Mouse (Mus musculus): Measurements from ENCODE around the gene Tec.
A peak's percentile ranks its signal among the peaks of the same experiment; 100 is the strongest.
"Not testable (repeated sequence)": the region's sequence is repeated elsewhere in the genome, so short reads cannot be mapped to it uniquely, and the experiment has no call there.

Gene Tec

GRCm38 (mm10) chr5:72830988-72831610 lies 37.2 kb downstream of the Tec start:
- DNase-seq (ENCODE audit: low read depth, low spot score), result no peak
- H3K36me3 ChIP-seq (ENCODE audit: control insufficient read depth, insufficient read depth, low read length, poor library complexity, severe bottlenecking), result 0 out of 2 replicates have a peak, but pooled peaks cover 4% of the 10 kb centered on the region
- H3K27me3 ChIP-seq (ENCODE audit: control insufficient read depth, insufficient read depth, low read length, poor library complexity, severe bottlenecking), result no peaks in the 10 kb centered on the region

GRCm38 (mm10) chr5:72829506-72830067 lies 38.7 kb downstream of the Tec start:
- Histone ChIP-seq H3K27me3 (ENCODE audit: control insufficient read depth, insufficient read depth, low read length, poor library complexity, severe bottlenecking) (no peaks in the 10 kb centered on the region), H3K36me3 (ENCODE audit: control insufficient read depth, insufficient read depth, low read length, poor library complexity, severe bottlenecking) (0 out of 2 replicates have a peak, but pooled peaks cover 4% of the 10 kb centered on the region)
- peak; percentile 48 for DNase-seq (ENCODE audit: low read depth, low spot score)

DNA sequence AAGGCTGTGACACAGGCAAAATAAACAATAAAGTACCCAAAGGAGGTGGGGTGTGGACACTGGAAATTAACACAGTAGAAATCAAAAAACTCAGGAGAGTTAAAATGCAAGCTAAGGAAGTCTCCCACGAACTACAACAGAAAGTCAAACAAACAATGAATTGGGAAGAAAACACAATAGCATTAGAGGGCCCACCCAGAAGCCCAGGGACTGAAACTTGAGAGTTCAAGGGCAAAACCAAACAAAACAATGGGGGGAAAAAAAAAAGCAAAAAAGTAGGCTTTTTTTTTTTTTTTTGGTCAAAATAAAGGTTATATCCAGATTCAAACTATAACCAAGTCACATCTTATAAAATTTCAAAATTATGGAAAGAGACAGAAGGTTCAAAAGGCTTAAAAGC lies 39.9 kb downstream of the Tec start:
- Histone ChIP-seq H3K27me3 (ENCODE audit: control insufficient read depth, insufficient read depth, low read length, poor library complexity, severe bottlenecking) (no peaks in the 10 kb centered on the region), H3K36me3 (ENCODE audit: control insufficient read depth, insufficient read depth, low read length, poor library complexity, severe bottlenecking) (peaks cover 8% of the 10 kb centered on the region; the same call in 1 of the 2 replicates)
- no peak for DNase-seq (ENCODE audit: low read depth, low spot score)

GRCm38 (mm10) chr5:72827435-72827834 lies 40.8 kb downstream of the Tec start:
- Histone ChIP-seq H3K36me3 (ENCODE audit: control insufficient read depth, insufficient read depth, low read length, poor library complexity, severe bottlenecking) (peaks cover 16% of the 10 kb centered on the region; the same call in 1 of the 2 replicates), H3K27me3 (ENCODE audit: control insufficient read depth, insufficient read depth, low read length, poor library complexity, severe bottlenecking) (no peaks in the 10 kb centered on the region)
- peak; percentile 52 for DNase-seq (ENCODE audit: low read depth, low spot score)

DNA sequence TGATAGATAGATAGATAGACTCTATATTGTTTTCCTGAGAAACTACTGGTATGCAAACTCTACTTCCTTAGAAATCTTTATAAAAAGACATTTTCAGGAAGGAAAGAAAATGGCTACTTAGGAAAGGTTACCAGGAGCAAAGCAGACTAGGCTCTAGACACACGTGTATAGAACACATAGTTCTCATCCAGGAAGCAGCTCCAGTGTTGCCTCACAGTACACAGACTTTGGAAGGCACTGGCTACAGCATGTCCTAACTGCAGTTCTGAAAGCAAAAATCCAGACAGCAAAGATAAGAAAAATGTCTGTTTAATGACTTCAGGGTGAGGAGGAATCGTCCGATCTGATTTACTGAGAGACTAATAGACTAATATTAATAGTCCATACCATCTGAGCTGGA lies 41.8 kb downstream of the Tec start:
- DNase-seq (ENCODE audit: low read depth, low spot score), result no peak
- Histone ChIP-seq H3K27me3 (ENCODE audit: control insufficient read depth, insufficient read depth, low read length, poor library complexity, severe bottlenecking) (no peaks in the 10 kb centered on the region), H3K36me3 (ENCODE audit: control insufficient read depth, insufficient read depth, low read length, poor library complexity, severe bottlenecking) (peaks cover 14% of the 10 kb centered on the region; the same call in 1 of the 2 replicates)

- Histone ChIP-seq H3K36me3 (ENCODE audit: control insufficient read depth, insufficient read depth, low read length, poor library complexity, severe bottlenecking) (peaks cover 14% of the 10 kb centered on the region; the same call in 1 of the 2 replicates), H3K27me3 (ENCODE audit: control insufficient read depth, insufficient read depth, low read length, poor library complexity, severe bottlenecking) (no peaks in the 10 kb centered on the region)
- no peak for DNase-seq (ENCODE audit: low read depth, low spot score)
Measured at GRCm38 (mm10) chr5:72820651-72821050, 47.6 kb downstream of the Tec start.

- DNase-seq (ENCODE audit: low read depth, low spot score), result no peak
- Histone ChIP-seq H3K36me3 (ENCODE audit: control insufficient read depth, insufficient read depth, low read length, poor library complexity, severe bottlenecking) (peaks cover 14% of the 10 kb centered on the region; the same call in 1 of the 2 replicates), H3K27me3 (ENCODE audit: control insufficient read depth, insufficient read depth, low read length, poor library complexity, severe bottlenecking) (no peaks in the 10 kb centered on the region)
Measured at GRCm38 (mm10) chr5:72820036-72820640, 48.1 kb downstream of the Tec start.

DNA sequence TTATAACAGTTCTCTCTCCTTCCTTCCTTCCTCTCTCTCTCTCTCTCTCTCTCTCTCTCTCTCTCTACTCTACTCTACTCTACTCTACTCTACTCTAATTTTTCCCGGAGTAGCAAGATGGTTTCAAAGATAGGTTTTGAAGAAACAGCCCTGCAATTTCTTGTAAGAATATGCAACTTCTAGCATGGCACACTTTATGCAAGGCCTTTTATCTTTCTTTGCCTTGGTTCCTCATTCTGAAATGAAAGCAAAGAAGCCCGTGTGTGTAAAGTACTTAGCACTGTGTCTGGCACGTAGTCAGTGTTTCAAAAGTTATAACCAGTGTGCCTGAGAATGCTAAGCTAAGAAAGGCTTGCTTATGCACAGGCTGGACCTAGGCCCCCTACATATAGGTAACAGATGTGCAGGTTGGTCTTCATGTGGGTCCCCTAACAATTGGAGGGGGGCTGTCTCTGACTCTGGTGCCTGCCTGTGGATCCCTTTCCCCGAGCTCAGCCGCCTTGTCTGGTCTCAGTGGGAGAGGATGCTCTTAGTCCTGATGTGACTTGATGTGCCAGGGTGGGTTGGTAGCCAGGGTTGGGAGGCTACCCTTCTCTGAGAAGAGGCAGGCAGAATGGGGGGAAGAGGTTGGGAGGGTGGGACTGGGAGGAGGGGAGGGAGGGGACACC lies 49.6 kb downstream of the Tec start:
- DNase-seq (ENCODE audit: low read depth, low spot score), result peak; percentile 47
- H3K27me3 ChIP-seq (ENCODE audit: control insufficient read depth, insufficient read depth, low read length, poor library complexity, severe bottlenecking), result no peaks in the 10 kb centered on the region
- H3K36me3 ChIP-seq (ENCODE audit: control insufficient read depth, insufficient read depth, low read length, poor library complexity, severe bottlenecking), result peaks cover 10% of the 10 kb centered on the region; the same call in 1 of the 2 replicates

GRCm38 (mm10) chr5:72817523-72818091 lies 50.7 kb downstream of the Tec start:
- peaks cover 3% of the 10 kb centered on the region; the same call in 1 of the 2 replicates for H3K36me3 ChIP-seq (ENCODE audit: control insufficient read depth, insufficient read depth, low read length, poor library complexity, severe bottlenecking)
- no peaks in the 10 kb centered on the region for H3K27me3 ChIP-seq (ENCODE audit: control insufficient read depth, insufficient read depth, low read length, poor library complexity, severe bottlenecking)
- DNase-seq (ENCODE audit: low read depth, low spot score), result peak; percentile 81

GRCm38 (mm10) chr5:72816960-72817359 lies 51.3 kb downstream of the Tec start:
- H3K36me3 ChIP-seq (ENCODE audit: control insufficient read depth, insufficient read depth, low read length, poor library complexity, severe bottlenecking); DNase-seq (ENCODE audit: low read depth, low spot score); H3K27me3 ChIP-seq (ENCODE audit: control insufficient read depth, insufficient read depth, low read length, poor library complexity, severe bottlenecking): not testable (repeated sequence)

GRCm38 (mm10) chr5:72816491-72816890 lies 51.8 kb downstream of the Tec start:
- H3K27me3 ChIP-seq (ENCODE audit: control insufficient read depth, insufficient read depth, low read length, poor library complexity, severe bottlenecking), result no peaks in the 10 kb centered on the region
- no peaks in the 10 kb centered on the region; the same call in 1 of the 2 replicates for H3K36me3 ChIP-seq (ENCODE audit: control insufficient read depth, insufficient read depth, low read length, poor library complexity, severe bottlenecking)
- DNase-seq (ENCODE audit: low read depth, low spot score), result no peak

- no peak for DNase-seq (ENCODE audit: low read depth, low spot score)
- no peaks in the 10 kb centered on the region; the same call in 1 of the 2 replicates for H3K36me3 ChIP-seq (ENCODE audit: control insufficient read depth, insufficient read depth, low read length, poor library complexity, severe bottlenecking)
- H3K27me3 ChIP-seq (ENCODE audit: control insufficient read depth, insufficient read depth, low read length, poor library complexity, severe bottlenecking), result no peaks in the 10 kb centered on the region
Measured at GRCm38 (mm10) chr5:72816046-72816445, 52.2 kb downstream of the Tec start.

- DNase-seq (ENCODE audit: low read depth, low spot score), result no peak
Measured at GRCm38 (mm10) chr5:72815361-72815760, 52.9 kb downstream of the Tec start.

GRCm38 (mm10) chr5:72814072-72814471 lies 54.2 kb downstream of the Tec start:
- no peaks in the 10 kb centered on the region for H3K27me3 ChIP-seq (ENCODE audit: control insufficient read depth, insufficient read depth, low read length, poor library complexity, severe bottlenecking)
- no peak for DNase-seq (ENCODE audit: low read depth, low spot score)

More at GRCm38 (mm10) chr5:72815361-72815760, 52.9 kb downstream of the Tec start:
- Histone ChIP-seq H3K27me3 (ENCODE audit: control insufficient read depth, insufficient read depth, low read length, poor library complexity, severe bottlenecking) (no peaks in the 10 kb centered on the region), H3K36me3 (ENCODE audit: control insufficient read depth, insufficient read depth, low read length, poor library complexity, severe bottlenecking) (no peaks in the 10 kb centered on the region; the same call in 1 of the 2 replicates)

More at GRCm38 (mm10) chr5:72814072-72814471, 54.2 kb downstream of the Tec start:
- no peaks in the 10 kb centered on the region for H3K36me3 ChIP-seq (ENCODE audit: control insufficient read depth, insufficient read depth, low read length, poor library complexity, severe bottlenecking)

Data from splenic B cell, adult 2 months (primary cell).